Mouse (Mus musculus): ENCODE results near the gene St5. TPM values are rescaled to one million over a fixed set of nuclear protein-coding genes. Genes with fewer than 3 reads are reported as not detected.

St5 gene
- 10 to 100 TPM; 43.5 to 47.8 TPM for total RNA-seq (2021)
- long read RNA-seq, full-length matches to known transcripts = 18 of 47 reads
- long read RNA-seq, partial matches to known transcripts = 8 of 47 reads
- long read RNA-seq, other reads (novel, unspliced or antisense) = 21 of 47 reads

GRCm38 (mm10) chr7:109703190-109704015 is at the start of gene St5, which contains the start of gene Akip1:
St5 (minus strand) TSS chr7:109703605.
Akip1 (plus strand) TSS chr7:109703690.
- DNase-seq (ENCODE audit: low spot score in 2 of 2) = peak; percentile 86 to 94

DNA sequence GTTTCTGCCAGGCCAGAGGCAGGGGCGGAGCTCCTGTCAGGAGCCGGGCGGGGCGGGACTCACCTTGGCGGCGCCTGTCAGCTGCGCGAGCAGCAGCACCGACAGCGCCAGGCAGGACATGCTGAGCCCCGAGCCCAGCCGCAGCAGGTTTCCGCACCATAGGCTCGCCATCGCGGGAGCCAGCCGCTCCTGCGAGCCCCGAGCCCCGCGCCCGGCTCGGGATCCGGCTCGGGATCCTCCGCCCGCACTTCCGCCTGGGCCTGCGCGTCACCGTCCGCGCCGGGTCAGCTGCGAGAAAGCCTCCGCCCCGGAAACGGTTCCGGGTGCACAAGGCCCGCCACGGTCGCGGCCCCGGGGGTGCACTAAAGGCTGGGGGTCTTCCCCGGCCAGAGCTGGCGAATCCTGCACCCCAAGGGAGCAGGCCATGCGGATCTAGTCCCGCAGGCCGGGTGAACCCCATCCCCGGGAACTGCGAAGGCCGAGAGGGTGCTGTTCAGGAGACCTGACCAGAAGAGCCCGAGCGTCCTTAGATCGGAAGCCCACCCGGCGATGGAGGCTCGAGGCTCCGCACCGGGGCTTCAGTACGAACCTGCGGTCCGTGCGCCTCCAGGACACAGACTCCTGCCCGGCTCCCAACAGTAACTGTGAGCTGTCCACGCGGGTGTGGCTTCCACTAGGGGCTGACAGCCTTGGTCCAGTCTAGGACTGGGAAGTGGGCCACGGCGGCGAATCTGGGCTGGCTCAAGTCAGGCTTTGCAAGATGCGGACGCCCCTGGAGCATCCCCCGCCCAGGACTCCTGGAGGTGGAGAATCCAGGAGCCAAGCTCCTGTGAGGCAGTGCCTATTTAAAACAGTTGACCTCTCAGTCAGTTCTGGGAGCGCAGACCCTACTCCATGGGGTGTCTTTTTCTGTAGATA is 48.9 kb upstream of the St5 start, which contains the start of gene Tmem9b:
Tmem9b (minus strand) TSS at position 868 of the 918 bp plus-strand sequence.
- DNase-seq (ENCODE audit: low spot score in 2 of 2) = peak; percentile 77 to 85

DNA sequence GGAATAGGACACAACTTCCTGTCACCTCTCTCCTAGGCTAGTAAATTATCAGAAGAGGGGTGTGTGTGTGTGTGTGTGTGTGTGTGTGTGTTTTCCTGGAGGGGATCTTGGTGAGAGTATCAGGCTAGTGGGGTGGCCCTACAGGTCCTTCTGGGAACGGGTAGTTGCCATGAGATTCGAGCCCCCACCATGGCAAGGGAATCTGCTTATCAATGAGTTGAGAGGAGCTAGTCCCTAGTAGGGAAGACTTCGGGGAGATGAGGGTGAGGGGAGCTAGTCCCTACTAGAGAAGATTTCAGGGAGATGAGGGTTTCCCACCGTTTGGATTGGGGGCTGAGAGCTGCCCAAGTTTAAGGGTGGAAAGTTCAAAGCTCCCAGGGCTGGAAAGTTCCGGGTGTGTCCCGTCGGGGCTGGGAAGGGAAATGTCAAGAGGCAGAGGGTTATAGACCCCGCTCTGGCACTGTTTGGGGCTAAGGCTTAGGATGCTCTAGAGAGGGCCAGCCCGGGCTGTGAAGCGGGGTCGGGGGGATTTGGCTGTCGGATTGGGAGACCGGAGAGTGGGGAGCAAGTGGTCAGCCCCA is 48.1 kb upstream of the St5 start:
- DNase-seq (ENCODE audit: low spot score in 2 of 2) = no peak

- no peak for DNase-seq (ENCODE audit: low spot score in 2 of 2)
Measured at GRCm38 (mm10) chr7:109747747-109748146, 44.3 kb upstream of the St5 start.

GRCm38 (mm10) chr7:109741703-109742102 is 38.3 kb upstream of the St5 start:
- no peak for DNase-seq (ENCODE audit: low spot score in 2 of 2)

DNA sequence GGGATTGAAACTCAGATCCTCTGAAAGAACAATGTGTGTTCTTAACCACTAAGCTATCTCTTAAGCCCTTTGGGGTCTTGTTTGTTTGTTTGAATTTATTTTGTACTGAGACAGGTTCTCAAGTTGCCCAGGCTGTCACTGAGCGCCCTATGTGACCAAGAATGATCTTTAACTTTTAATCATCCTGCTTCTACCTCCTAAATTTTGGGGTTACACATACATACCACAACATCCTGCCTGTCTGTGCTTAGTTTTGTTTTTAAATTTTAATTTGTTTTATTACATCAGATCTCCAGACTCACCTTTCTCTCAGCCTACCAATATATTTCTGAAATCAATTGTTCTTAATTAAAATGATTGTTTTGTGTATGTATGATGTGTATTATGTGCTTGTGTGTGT is 37.7 kb upstream of the St5 start:
- DNase-seq (ENCODE audit: low spot score in 2 of 2) = no peak

DNA sequence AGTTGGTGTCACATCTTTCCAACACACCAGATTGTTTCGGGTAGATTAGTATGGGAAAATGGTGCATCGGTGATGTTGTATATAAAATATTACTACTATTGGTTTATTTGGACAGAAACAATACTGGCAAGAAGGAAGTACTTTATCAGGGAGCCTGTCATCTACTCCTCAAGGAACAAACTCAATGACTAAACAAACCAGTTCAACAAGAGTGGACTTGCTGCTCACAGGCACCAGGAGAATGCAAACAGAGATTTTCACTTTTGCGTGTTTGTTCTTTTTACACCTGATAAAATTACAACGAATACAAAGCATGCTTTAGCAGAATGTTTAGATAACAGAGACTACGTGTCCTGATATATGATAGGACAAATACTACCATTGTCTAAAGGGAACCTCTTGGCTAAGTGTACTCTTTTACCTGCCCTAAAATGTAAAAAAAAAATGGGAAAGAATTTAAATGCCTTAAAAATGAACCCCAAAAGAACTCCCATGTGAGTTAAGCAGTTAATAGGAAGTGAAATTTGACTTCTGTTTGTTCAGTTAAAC is 36.5 kb upstream of the St5 start:
- no peak for DNase-seq (ENCODE audit: low spot score in 2 of 2)

GRCm38 (mm10) chr7:109734806-109735205 is 31.4 kb upstream of the St5 start:
- no peak for DNase-seq (ENCODE audit: low spot score in 2 of 2)

GRCm38 (mm10) chr7:109731626-109732025 is 28.2 kb upstream of the St5 start, which contains the start of gene Ascl3:
Ascl3 (minus strand) TSS chr7:109731726.
- DNase-seq (ENCODE audit: low spot score in 2 of 2) = no peak

GRCm38 (mm10) chr7:109723697-109724096 is 20.3 kb upstream of the St5 start, which contains the start of gene BC051019:
BC051019 (minus strand) TSS chr7:109723850.
- DNase-seq (ENCODE audit: low spot score in 2 of 2) = no peak

DNA sequence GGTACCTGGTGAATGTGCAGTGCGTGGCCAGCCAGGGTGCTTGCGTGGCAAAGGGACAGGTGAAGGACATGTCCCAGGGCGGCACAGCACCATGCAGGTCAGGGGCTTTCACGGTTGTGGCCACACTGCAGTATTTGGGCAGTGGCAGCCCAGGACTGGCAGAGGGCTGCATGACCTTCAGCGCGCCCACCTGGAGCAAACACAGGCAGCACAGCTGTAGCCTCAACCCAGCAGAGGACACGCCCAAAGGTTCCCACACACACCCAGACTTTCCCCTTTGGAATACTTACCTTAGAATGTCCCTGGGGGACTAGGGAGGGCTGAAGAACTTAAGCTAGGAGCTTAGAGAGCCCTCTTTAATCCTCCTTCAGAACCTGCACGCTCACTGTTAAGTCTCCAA is 19.7 kb upstream of the St5 start:
- no peak for DNase-seq (ENCODE audit: low spot score in 2 of 2)

GRCm38 (mm10) chr7:109722618-109723017 is 19.2 kb upstream of the St5 start:
- DNase-seq (ENCODE audit: low spot score in 2 of 2) = no peak

- DNase-seq (ENCODE audit: low spot score in 2 of 2) = peak in 1 of 2 experiments; percentile 69
Measured at GRCm38 (mm10) chr7:109719286-109719685, 15.9 kb upstream of the St5 start.

GRCm38 (mm10) chr7:109713434-109713982 is 10.1 kb upstream of the St5 start:
- no peak for DNase-seq (ENCODE audit: low spot score in 2 of 2)

GRCm38 (mm10) chr7:109712198-109712597 is 8.8 kb upstream of the St5 start:
- no peak for DNase-seq (ENCODE audit: low spot score in 2 of 2)

- no peak for DNase-seq (ENCODE audit: low spot score in 2 of 2)
Measured at GRCm38 (mm10) chr7:109710069-109710468, 6.7 kb upstream of the St5 start.

DNA sequence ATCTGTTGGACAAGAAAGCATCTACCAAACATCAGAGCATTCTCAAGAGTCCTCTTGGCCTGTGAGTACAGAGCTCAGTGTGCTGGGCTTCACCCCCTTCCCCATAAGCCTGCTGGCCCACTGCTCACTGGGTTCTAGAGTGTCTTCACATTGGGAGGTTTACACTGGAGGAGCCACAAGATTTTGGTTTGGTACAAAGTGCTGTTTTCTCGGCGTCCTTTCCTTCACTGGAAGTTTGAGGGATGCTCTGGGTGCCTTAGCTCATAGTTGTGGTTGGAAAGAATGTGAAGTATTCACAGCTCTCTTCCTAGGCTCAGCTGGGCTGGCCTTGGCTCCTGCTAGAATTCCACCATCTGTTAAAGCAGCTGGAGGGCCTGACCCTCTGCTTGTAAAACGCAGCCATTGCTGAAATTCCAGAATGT is 5.6 kb upstream of the St5 start:
- DNase-seq (ENCODE audit: low spot score in 2 of 2) = no peak

DNA sequence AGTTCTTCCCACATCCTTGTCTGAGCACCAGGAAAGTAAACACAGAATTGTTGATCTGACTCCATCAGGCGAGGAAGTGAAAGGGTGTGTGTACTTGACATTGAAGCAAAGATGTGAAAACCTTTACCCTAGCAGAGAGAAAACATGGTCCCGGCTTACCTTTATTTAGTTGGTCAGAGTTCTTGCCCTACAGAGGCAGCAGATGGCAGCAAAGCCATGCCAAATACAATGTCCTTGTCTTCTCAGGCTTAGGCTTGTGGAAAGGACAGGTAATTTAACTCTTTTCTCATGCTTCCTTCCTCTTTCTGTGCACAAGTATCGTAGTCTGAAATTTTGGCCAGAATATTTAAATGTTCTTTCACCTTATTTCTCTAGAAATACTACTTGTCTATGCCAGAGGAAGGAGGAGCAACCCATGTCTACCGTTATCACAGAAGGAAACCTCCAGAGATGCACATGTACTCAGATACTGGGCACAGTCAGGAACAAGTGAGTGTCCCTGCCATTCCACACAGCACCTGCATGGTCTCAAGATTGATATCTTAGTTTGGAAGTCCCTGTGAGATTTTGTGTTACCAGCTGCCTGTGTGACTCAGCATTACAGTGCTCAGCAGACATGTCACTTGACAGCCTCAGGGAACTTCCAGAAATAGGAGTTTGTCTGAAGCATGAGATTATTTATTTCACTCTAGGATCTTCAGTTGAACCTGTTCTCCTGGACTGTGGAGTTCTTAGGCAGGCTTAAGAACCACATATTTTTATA is 3.8 kb upstream of the St5 start:
- DNase-seq (ENCODE audit: low spot score in 2 of 2) = peak in 1 of 2 experiments; percentile 46

GRCm38 (mm10) chr7:109704461-109704860 is 1.1 kb upstream of the St5 start:
- DNase-seq (ENCODE audit: low spot score in 2 of 2) = no peak

DNA sequence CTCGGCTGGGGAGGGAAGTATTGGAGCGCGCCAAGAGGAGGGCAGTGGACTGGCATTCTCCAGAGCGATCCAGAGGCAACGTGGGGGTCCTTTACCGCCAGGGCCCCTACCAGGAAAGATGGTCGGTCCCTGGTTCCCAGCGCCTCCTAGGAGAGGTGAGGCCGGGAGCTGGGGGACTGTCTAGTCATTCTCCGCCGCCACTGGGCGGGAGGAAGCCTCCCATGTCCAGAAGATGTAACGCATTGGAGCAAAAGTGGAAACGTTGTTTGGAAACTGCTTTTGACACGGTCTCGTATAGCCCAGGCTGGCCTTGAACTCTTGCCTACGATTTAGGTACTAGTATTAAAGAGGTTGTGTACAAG is 592 bp upstream of the St5 start:
- no peak for DNase-seq (ENCODE audit: low spot score in 2 of 2)

Measured in layer of hippocampus, adult 18-20 months (tissue).